Mouse (Mus musculus) adrenal gland, adult 18-20 months (tissue): Measurements from ENCODE around the gene Jph3. TPM values are rescaled to one million over a fixed set of nuclear protein-coding genes. Genes with fewer than 3 reads are reported as not detected.

Experiments
- DNase-seq, 2 experiments: peaks; one replicate each; pipeline ENCODE4 v3.0.0; 2021 to 2022; ENCODE audit warnings: low spot score in 2 of 2
- total RNA-seq, 2 experiments: library from RNA; stranded (reverse); gene quantifications; 1 replicate in 1 of 2; 2 replicates in 1 of 2; pipeline ENCODE4 v1.2.3; 2021

The Jph3 gene
- total RNA-seq, 2 experiments from 2014 or later, result 2.3 to 3.3 TPM

DNA sequence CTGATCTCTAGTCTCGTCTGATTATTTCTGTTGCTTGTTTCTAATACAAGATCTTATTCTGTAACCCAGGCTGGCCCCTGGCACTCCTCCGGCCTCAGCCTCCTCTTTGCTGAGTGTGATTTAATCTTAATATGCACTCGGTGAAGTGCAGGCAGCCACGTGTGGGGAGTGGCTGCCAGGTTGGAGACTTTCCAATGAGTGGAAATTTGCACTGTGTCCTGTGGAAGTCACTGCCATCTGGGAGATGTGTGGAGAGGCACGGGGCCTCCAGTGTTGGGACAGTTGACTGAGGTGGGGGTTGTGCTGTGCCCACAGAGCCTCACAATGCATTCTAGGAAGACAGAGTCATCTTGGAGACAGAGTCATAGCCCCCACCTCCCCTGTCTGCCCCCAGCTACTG is 53.1 kb downstream of the Jph3 start:
- no peak for DNase-seq

DNA sequence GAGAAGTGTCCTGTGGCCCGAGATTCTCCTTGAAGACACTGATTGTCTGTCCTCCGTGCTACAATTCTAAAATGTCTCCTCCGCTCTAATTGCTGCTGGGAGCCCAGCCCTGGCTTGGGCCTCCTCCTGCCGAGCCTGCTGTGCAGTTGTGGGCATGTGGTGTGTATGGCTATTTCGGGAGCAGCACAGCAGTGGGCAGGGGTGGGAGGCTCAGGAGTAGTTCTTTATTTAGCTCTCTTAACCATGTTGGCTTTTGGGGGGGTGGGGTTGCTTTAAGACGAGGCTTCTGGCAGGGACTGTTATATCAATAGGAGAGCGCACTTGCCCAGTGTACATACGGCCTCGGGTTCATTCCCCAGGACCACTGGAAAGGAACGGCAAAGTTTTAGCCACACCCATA is 57.1 kb downstream of the Jph3 start:
- DNase-seq, result no peak

DNA sequence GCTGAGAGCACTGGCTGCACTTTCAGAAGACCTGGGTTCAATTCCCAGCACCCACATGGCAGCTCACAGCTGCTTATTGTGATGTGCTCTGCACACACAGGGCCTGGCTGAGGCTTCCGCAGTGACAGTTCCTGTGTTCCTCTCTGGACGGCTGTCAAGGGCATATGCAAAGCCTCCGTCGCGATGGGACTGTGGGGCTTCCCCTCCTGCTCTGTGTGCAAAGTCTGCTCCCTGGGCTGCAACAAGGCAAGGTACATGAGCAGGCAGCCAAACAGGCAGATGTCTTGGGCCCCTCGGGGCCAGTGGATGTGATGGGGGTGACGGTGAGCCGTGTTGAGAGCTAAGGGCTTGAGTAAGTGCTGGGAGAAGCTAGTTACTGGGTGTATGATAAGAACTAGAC is 59.4 kb downstream of the Jph3 start:
- DNase-seq, result no peak

DNA sequence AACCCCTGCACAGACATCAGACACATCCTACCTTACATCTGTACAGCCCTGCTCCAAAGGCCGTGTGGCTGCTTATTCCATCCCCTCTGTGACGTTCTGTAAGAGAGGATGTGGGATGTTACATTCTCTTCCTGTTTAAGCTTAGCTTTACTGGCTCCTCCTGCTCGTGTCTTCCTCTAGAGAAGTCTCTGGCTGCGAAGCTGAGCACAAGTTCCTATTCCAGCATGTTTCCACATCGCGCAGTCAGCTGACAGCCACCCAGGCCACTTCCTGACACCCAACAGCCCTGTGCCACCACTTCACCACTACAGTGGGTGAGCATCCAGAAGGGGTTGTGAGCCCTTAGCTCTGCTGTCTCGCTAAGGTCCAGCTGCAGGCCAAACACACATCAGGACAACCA is 62.7 kb downstream of the Jph3 start:
- no peak for DNase-seq

DNA sequence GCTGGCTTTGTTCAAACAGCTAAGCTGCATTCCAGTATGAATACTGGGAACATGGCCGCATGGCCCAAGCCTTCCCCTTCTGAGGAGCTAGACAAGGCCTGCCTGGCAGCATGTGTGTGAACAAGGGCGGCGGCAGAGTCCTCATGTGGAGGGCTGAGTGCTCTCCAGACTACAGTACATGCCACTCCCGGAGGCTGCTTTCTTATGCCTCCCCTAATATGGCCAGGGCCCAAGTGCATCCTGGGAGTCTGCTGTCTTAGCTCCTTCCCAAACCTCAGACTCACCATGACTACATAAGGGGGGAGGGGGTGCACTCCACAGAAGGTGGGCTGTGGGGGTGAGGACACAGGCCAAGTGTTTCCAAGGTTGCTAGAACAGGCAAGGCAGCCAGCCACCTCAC is 63.2 kb downstream of the Jph3 start:
- no peak for DNase-seq

DNA sequence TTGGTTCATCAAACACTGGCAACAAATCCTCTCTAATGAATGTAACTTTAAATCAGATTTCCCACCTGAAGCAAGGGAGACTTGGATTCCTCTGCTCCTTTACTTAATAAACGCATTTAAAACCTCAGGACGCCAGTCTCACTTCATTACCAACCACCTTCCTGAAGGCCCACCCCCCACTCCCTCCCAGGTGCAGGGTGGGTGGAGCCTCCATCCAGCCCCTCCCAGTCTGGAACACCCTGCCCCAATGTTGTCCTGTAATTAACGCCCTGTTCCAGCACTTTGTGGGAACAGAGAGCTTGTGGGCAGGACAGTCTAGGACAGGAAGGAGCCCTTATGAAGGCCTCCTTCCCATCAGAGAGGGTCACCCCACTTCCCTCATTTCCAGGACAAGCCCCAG is 64.7 kb downstream of the Jph3 start:
- no peak for DNase-seq

DNA sequence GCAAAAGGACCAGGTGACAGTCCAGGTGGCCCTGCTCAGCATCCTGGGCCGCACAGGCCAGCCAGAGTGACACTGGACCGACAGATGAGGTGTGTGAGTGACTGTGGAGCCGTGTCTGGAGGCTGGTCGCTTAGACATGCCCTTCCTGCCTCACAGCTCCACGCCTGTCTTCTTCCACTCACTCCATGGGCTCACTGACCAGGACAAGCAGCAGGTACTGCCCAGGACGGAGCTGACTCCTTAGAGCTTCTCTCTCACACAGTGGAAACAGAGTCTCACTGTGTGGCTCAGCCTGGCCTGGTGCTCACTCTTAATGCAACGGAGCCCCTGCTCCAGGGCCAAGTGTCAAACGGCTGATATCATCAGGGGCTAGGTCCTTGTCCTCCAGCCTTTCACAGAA is 66.0 kb downstream of the Jph3 start:
- no peak for DNase-seq

DNA sequence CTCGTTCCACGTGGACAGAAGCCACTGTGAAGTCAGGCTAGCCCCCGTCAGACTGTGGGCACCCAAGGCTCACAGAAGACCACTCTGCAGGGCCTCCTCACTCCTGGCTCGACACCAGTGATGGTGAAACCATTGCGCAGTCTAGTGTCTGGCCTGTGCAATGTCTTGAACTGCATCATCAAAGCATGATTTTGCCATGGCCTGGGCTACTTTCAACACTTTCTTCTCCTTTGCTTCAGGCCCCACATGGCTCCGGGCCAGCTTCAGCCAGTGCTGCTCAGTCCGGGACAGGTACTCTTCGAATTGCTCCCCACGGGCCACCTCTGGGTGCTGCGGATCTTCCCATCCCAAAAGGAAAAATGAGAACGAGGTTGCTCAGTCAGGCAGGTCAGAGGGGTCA is 67.0 kb downstream of the Jph3 start:
- DNase-seq, result no peak

DNA sequence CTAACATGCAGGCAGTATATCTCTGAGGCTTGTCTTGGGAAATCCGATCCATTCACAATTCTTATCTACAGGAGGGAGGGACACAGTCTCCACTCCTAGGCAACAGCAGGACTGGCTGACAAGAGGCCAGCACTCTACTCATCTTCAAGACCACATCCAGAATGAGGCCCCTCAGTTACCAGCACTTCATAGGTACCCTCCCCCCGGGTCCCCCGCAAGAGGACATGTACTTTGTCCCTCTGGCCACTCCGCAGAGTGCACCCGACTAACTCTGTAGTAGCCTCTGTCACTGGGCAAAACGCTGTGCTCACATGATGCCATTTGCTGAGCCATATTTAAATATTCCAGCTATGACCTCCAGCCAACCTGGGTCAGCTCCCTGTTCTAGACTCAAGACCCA is 69.0 kb downstream of the Jph3 start:
- no peak for DNase-seq

DNA sequence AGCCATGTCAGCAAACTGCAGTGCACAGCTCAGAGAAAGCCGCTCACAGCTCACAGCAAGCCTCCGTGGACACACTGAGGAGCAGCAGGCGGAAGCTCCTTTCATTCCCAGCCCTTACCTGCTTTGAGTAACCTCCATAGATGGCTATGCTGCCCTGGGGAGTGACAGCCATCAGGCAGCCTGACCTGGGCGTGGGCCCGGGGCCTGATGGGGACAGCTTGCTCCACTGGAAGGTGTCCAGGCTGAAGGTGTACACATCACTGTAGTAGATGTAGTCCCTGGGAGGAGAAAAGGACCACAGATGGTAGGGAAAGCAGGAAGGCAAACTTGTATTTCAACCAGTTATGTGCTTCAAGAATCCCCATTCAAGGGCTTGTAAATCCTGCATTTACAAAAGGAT is 75.4 kb downstream of the Jph3 start:
- no peak for DNase-seq

DNA sequence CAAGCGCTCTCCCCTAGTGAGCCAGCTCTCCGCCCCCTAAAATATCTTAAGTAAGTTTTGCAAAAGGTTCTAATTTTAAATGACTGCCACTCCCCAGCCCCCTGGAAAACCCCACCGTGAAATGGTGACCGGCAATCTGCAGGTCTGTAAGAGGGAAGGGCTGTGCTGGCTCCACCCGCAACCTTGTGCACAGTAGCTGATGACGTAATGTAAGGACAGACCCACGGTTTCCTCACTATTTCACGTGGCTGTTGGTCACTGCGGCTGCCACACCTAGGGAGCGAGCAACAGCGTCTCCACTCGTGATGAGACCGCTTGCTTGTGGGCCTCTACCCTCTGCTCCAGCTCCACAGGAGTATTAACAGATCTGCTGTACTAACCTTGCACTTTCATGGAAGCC is 76.7 kb downstream of the Jph3 start:
- DNase-seq, result no peak

DNA sequence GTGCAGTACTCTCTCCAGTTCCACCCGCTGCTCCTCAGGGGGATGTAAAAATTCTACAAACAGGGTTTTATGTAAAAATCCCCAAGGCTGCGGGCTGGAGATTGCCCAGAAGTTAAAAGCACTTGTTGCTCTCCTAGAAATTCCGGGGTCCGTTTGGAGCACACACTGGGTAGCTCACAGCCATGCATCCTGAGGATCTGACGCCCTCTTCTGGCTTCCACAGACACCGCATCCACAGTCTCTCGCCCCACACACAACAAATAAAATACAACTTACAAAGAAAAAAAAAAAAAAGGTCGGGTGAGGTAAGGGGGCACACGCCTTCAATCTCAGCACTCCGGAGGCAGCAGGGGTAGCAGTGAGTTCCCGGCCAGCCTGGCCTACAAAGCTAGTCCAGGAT is 78.6 kb downstream of the Jph3 start:
- no peak for DNase-seq

DNA sequence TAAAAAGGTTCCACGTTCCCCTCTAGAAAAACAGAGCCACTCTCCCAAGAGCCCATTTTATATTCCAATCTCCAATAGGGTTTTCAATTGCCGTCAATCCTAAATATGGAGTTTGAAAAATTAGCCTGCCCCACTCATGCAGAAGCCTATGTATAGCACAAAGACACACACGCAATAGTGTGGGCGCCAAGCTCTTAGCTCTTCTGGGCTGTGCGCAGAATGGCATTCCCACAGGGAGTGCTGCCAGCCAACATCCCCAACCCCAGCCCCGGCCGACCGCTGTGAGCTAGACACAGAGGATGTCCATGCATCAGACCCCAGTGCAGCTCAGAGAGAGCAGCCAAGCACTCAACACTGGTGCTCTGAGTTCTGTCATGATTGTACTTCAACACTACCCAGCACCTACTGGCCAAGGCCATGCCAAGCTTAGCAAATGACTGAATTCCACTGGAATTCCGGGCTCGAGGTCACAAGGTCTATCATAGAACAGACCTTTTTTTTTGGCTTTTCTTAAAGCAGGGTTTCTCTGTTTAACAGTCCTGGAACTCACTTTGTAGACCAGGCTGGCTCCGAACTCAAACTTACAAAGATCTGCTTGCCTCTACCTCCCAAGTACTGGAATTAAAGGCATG is 80.2 kb downstream of the Jph3 start:
- DNase-seq, result no peak

DNA sequence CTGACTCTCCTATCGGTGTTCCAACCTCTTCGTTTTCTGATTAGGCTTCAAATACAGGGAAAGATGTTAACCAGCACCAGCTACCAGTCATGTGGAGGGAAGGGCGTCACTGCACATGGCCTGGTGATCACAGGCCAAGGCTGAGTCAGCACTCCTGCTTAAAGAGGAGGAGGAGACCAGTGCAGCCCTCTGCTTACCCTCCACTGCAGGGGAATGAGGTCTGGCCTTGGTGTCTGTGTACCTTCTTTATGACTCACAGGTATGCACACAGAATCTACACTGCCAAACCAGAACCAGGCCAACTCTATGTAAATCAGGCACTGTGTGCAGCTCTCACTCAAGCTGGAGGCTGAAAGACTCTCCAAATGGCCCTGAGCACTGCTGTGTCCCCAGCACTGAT is 82.1 kb downstream of the Jph3 start:
- DNase-seq, result no peak

DNA sequence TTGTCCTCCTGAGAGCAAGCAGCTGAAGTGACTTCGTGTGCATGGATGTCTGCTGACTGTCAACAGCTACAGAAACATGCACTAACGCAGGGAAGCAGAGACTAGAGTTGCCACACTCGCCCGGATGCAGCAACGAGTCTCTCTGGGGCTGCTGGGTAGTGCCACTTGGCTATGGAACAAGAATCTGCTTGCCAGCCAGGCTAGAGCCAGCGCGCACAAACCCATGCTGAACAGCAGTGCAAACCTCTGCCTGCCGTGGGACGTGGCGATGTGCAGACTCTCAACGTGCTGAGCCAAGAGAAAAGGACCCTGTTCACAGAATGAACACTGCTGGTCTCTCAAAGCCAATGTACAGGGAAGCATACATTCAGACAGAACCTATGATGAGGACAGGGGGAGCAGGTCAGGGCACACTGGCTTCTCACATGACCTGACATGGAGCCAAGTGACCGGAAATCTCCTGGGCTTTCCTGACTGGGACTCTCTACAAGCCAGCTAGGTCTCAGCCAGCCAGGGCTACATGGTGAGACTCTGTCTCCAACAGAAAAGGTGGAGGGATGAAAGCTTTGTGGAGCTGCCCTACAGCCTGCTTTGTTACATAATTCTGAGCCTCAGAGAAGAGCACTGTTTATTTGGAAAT is 82.6 kb downstream of the Jph3 start:
- DNase-seq, result no peak

DNA sequence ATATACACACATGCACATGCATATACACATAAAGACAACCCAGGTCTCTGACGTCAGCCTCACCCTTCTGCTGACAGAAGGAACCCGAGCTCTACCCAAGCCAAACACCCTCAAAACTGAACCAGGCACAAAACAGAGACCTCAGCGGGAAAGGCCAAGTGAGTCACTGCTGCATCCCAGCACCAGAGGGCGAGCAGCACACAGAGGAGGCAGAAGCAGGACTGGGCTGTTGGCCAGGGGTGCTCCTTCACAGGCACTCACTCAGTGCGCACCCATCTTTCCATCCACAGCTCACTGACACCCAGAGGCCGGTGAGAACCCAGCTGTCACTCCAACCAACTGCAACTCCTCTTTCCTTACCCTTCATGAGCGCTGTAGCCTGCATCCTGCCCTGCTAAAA is 88.8 kb downstream of the Jph3 start:
- DNase-seq, result peak in 1 of 2 experiments; percentile 13

DNA sequence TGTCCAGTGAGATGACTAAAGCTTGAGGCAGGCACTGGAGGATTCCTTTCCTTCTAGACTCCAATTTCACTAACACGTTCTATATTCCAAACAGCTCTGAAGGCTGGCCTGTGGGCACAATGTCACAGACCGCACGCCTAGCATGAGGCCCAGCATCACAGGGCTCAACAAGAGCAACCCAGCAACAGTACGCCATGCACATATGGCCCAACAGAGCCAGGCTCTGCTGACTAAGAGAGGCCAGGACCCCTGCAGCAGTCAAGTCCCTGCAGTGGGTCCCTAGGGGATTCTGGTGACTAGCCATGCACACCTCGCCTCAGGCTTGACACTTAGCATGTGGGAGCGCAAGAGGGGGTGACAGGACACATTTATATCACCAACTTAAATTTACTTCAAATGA is 91.4 kb downstream of the Jph3 start:
- peak in 1 of 2 experiments; percentile 12 for DNase-seq

DNA sequence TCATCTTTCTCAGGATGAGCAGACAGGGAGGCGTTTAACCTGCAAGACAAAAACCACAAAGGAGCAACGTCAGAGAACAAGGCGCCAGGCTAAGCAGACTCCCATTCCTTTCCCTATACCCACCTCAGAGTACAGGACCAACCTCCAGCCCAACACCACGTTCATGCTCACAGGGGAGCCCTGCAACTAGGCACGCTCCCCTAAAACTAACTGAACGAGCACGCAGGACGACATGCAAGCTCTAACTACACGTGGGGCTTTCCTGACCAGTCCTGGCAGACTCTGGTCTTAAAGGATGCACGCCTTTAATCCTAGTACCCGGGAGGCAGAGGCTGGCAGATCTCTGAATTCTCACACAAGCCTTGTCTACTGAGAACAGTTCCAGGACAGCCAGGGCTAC is 91.9 kb downstream of the Jph3 start:
- DNase-seq, result peak in 1 of 2 experiments; percentile 13

DNA sequence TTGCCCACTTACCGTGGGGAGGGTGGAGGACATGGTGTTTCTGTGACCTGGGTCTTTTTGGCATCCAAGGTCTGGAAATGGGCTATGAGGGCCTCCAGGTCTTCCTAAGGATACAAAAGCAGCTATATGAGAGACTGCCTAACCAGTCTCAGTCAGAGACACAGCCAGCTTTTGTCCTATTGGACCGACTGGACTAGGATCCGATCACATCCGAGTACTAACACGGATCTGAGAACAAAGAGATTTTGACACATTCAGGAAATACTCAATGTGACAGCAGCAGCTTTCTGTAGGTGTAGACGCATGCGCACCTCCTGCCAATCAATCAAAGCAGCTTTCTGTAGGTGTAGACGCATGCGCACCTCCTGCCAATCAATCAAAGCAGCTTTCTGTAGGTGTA is 92.3 kb downstream of the Jph3 start:
- no peak for DNase-seq

DNA sequence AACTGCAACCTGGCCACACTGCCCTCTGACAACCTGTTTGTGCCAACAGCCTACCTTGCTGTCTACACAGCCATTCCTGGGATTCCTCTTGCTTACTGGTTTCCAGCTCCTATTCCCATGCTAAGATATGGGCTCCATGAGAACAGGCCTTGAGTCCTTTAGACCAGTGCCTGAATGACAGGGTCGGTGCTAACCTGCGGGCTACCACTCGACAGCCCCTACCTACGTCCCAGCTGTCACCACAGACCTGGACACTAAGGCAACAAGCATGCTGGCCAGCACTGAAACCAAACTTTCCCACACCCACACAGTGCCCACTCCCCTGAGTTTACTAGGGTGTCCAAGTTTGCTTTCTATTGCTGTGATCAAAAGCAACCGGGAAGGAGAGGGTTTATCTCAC is 98.3 kb downstream of the Jph3 start:
- no peak for DNase-seq

DNA sequence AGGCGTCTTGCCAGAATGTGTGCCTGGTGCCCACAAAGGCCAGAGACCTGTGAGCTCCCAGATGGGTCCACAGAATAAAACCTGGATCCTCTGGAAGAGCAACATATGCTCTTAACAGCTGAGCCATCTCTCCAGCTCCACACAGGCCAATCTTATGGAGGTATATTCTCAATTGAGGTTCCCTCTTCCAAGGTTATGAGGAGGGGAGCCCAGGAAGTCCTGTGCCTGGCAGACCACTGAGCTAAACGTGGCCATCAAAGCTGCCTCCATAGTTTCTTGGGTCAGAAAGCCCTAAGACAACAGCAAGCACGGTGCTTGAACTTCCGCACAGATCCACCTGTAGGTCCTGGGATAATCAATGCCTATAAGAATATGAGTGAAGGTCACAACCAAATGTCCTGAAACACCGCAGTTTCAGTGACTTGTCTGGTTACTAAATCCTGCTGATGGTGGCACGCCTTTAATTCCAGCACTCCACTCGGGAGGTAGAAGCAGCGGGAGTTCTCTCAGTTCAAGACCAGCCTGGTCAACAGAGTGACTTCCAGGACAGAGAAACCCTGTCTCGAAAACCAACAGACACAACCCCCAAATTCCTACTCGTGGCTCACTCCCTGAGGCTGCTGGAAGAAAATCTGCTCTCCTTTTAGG is 99.1 kb downstream of the Jph3 start:
- peak in 1 of 2 experiments; percentile 16 for DNase-seq

DNA sequence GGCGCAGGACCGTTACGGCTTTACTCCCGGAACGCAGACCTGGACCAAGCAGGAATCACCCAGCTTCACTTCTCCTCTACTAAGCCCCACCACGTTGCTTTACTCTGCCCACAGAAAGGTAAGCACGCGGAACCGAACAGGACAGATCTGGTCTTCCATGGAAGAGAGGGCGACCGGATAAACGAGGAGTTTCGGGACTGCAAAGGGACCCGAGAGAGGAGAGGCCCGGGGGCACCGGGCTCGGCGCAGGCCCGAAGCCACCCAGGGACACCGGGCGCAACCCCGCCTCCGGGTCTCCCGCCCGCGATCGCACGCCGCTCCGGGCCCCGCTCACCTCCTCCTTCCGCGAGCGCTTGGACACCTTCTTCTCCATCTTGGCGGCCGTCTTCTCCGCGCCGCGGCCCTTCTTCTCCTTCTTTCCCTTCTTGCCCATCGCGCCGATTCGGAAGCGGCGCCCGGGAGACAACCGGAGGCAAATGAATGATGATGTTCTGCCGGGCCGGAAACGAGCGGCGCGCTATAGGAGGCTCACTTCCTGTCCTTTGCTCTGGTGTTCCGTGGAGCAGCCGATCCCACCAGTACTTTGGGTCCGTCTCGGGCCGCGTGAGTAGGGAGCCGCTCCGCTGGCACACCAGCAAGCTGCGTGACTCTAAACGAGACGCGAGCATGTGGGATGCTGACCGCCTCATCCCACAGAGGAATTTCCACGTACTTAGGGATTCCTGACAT is 99.8 kb downstream of the Jph3 start, which contains the start of gene Klhdc4:
Gene Klhdc4 (minus strand): TSS at position 522 of the 729 bp plus-strand sequence.
- DNase-seq, result peak; percentile 88
